Mouse (Mus musculus): ENCODE results near the gene Bicdl2. TPM values are rescaled to one million over a fixed set of nuclear protein-coding genes. Genes with fewer than 3 reads are reported as not detected.

The Bicdl2 gene
- polyA plus RNA-seq (2015; fragmentation: Nextera tagmentation; extraction: Ambion mirVana), result 0.30 TPM in 1 of 2 replicates, not detected in the other

DNA sequence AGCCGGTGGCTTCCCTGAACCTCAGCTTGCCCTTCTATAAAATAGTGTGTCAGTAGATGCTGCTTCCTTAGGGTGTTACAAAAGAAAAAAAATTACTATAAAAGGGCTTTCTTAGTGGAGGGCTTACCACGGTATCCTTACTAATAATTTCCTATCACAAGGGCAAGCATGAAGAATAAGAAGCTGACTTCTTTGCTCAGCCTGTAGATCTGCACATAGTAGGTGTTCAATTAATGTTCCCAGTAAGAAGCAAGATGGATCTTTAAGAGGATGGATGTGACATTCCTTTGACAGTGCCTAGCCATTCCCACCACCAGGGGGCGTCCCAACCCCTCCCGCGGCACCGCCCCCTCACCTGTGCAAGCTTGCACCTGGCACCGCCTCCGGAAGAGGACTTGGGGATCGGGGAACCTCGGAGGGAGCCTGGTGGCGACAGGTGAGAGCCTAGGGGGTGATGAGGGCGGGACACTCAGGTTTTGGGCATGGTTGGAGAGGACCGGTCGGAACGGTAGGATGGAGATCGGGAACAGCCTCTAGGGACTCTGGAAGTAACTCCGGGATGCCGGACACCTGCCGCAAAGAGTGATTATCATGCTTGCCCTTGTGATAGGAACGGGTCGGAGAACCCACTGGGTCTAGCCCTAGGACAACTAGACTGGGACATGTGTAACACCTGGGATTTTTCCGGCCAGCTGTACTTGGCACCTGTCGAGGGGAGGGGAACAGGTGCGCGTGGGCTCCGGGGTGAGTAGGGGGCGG lies at the start of gene Bicdl2:
TSS of gene Bicdl2 (plus strand) at position 390 of the 759 bp plus-strand sequence.

DNA sequence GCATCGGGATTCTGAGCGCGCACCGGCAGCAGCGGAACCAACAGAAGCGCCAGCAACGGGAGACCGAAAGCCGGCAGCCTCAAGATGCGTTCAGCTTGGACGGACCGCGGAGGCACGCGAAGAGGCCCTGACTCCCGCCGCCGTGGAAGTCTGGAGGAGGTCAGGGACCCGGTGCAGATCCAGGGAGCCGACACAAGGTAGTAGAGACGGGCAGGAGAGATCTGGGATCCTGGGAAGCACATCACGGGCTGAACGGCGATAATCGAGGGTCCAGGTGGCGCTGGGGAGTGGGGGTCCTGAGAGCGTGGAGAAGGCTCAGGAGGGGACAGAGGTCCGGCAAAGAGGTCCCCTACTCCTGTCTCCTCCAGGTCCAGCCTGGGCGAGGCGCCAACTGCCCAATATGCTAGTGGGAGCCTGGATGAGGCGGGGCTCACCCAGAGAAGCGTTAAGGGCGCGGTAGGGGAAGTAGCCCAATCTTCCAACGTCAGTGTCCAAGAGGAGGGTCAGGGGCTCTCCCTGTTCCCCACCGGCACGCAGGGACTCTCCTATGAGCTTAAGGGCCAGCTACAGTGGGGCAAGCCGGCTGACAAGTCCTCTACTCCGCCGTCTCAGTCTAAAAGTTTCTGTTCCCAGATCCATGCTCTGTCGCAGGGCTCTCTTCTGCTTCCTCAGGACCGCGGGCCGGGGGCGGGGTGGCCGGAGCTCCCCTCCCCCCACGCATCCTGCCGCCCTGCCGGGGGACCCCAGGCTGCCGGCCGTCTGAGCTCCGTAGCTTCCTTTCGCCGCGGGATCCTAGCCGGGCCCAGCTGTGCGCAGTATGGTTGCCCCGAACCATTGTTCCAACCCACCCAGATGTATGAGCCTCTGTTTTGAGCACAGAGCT lies 15.5 kb upstream of the Bicdl2 start, which contains the start of gene Mmp25:
TSS of gene Mmp25 (minus strand) at position 665 of the 883 bp plus-strand sequence.

DNA sequence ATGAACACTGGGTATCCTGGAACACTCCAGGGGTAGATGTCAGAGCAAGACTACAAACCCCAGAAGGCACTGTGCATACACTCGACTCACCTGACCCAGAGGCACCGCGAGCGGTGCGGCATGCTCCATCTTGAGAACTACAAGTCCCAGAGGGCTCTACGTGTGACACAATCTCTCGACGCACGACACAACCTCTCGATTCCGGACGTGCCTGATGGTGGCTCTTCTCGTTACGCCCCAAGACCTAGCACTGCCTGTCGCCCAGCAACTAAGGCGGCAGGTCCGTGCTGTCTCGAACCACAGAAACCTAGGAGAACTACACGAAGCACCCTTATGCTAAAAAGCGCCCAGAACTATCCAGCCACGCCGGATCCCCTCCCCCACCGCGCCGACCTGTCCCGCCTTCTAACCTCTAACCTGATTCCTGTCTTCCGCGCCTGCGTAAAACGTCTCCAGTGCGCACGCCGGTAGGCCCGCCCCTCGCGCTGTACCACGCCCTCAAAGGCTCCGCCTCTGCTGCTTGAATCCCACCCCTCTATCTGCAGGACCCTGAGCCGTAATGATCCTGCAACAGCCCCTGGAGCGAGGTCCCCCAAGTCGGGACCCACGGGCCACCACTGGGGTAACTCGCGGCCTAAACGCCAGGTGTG lies 13.2 kb downstream of the Bicdl2 start, which contains the start of the genes Hcfc1r1 and Thoc6:
TSS of gene Hcfc1r1 (plus strand) at position 173 of the 650 bp plus-strand sequence.
TSS of gene Thoc6 (minus strand) at position 459 of the 650 bp plus-strand sequence.

DNA sequence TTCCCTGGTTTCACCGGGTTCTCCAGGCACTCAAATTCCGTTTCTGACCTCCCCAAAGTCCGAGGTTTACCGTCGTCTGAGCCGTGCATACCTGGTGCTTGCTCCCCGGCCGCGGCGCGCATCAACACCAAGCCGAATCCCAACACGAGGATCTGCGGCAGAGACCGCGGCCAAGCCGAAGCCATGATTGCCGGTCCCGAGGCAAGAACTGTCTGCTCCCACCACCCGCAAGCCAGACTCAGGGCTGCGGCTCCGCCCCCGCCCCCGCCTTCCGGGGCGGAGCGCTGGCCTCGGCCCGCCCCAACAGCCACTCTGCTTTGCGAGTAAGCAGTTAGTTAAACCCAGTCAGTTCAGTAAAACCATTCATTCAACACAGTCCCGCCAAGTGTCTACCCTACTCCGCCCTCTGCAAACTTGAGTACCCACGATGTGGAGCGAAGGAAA lies 17.0 kb downstream of the Bicdl2 start, which contains the start of gene Tnfrsf12a:
TSS of gene Tnfrsf12a (minus strand) at position 233 of the 444 bp plus-strand sequence.

DNA sequence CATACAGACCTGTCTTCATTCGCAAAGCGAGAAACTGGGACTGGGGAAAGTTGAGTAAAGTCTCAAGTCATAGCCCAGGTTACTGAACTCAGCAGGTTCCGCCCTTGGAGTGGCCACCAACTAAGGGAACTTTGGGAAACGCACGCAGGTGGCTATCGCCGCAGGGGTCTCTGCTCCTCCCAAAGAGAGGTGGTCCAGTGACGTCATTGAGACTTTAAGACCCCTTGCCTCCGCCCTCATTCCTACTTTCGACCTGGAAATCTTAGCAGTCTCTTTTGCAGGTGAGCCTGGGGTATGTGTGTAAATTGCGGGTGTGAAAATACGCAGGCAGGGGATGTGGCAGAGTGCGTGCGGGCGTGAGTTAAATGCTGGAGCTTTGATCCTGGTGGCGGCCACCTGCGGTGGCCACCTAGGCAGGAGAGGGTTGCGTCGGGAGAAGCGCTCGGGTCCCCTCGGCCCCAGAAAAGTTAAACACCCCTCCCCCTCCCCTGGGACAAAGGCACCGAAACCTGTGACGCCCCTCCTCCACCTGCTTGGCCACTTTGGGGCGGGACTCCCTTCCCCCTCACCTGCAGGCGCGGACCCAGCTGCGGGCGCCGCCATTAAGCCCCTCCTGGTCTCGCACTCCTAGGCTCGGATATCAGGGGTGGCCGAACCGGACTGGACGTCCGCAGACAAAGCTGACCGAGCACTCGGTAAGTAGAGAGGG lies 19.0 kb downstream of the Bicdl2 start, which contains the start of gene Cldn6:
TSS of gene Cldn6 (plus strand) at position 123 of the 709 bp plus-strand sequence.

DNA sequence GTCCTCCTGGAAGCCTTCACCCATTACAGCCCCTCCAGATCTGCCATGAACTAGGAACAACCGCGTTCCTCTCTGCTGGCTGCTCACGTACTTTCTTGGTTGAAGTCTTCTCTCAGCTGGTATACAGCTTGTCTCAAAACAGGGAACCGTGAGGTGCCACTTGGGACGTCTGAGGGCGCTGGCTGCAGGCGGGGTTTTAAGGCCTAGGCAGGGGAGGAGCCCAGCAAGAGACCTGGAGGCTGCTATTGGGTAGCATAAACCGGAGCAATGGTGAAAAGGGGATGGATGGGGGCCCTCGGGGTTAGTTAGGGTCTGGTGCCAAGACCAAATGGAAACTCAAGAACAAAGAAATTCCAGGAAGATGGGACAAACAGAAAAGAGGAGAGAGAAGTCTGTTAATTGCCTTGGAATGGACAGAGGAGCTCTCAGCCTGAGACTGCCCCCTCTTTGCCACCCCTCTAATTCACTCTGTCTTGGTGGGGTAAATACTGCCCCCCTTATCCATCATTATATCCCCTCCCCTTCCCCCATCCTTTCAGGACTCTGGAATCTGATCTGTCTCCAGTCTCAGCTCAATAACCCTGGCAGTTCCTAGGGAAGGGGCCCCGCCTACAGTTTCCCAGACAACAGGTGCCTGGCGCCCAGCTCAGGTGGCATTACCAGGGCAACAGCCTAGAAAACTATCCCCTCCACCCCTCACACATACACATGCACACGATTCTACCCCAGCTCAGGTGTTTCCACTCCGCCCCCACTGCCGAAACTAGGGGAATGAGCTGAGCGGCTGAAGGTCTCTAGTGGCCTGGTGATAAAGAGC lies 23.8 kb downstream of the Bicdl2 start, which contains the start of gene Cldn9:
TSS of gene Cldn9 (minus strand) at position 171 of the 817 bp plus-strand sequence.

Other genes with a start within 250 kb of the Bicdl2 start
- gene Vmn2r117, start 180.8 kb upstream of the Bicdl2 start, polyA plus RNA-seq (2015; fragmentation: Nextera tagmentation; extraction: Ambion mirVana), result not detected in 2 replicates
- gene Zfp213, start 96.3 kb upstream of the Bicdl2 start, polyA plus RNA-seq (2015; fragmentation: Nextera tagmentation; extraction: Ambion mirVana), result 13.5 and 13.7 TPM in 2 replicates
- gene Zfp13, start 61.0 kb upstream of the Bicdl2 start, polyA plus RNA-seq (2015; fragmentation: Nextera tagmentation; extraction: Ambion mirVana), result 10.3 and 13.2 TPM in 2 replicates
- gene Zscan10, start 59.6 kb upstream of the Bicdl2 start, polyA plus RNA-seq (2015; fragmentation: Nextera tagmentation; extraction: Ambion mirVana), result not detected in 2 replicates
- 0.25 and 0.30 TPM in 2 replicates for gene Mmp25, start 15.2 kb upstream of the Bicdl2 start, polyA plus RNA-seq (2015; fragmentation: Nextera tagmentation; extraction: Ambion mirVana)
- gene Hcfc1r1, start 13.1 kb downstream of the Bicdl2 start, polyA plus RNA-seq (2015; fragmentation: Nextera tagmentation; extraction: Ambion mirVana), result 122 and 166 TPM in 2 replicates
- 19.0 and 25.0 TPM in 2 replicates for gene Thoc6, start 13.4 kb downstream of the Bicdl2 start, polyA plus RNA-seq (2015; fragmentation: Nextera tagmentation; extraction: Ambion mirVana)
- gene Tnfrsf12a, start 17.0 kb downstream of the Bicdl2 start, polyA plus RNA-seq (2015; fragmentation: Nextera tagmentation; extraction: Ambion mirVana), result 61.5 and 84.3 TPM in 2 replicates
- 0.36 and 3.4 TPM in 2 replicates for gene Cldn6, start 18.7 kb downstream of the Bicdl2 start, polyA plus RNA-seq (2015; fragmentation: Nextera tagmentation; extraction: Ambion mirVana)
- 1.0 and 3.0 TPM in 2 replicates for gene Cldn9, start 23.5 kb downstream of the Bicdl2 start, polyA plus RNA-seq (2015; fragmentation: Nextera tagmentation; extraction: Ambion mirVana)
- gene 1520401A03Rik, start 62.3 kb downstream of the Bicdl2 start, polyA plus RNA-seq (2015; fragmentation: Nextera tagmentation; extraction: Ambion mirVana), result 1.2 and 3.5 TPM in 2 replicates
- 12.8 and 16.6 TPM in 2 replicates for gene Pkmyt1, start 65.8 kb downstream of the Bicdl2 start, polyA plus RNA-seq (2015; fragmentation: Nextera tagmentation; extraction: Ambion mirVana)
- gene Paqr4, start 80.4 kb downstream of the Bicdl2 start, polyA plus RNA-seq (2015; fragmentation: Nextera tagmentation; extraction: Ambion mirVana), result 17.0 and 21.6 TPM in 2 replicates
- gene Kremen2, start 85.3 kb downstream of the Bicdl2 start, polyA plus RNA-seq (2015; fragmentation: Nextera tagmentation; extraction: Ambion mirVana), result 0.19 and 0.54 TPM in 2 replicates
- 51.5 and 54.6 TPM in 2 replicates for gene Flywch1, start 111.1 kb downstream of the Bicdl2 start, polyA plus RNA-seq (2015; fragmentation: Nextera tagmentation; extraction: Ambion mirVana)
- gene Flywch2, start 125.6 kb downstream of the Bicdl2 start, polyA plus RNA-seq (2015; fragmentation: Nextera tagmentation; extraction: Ambion mirVana), result 28.8 and 51.4 TPM in 2 replicates
- 291 and 447 TPM in 2 replicates for gene Srrm2, start 130.0 kb downstream of the Bicdl2 start, polyA plus RNA-seq (2015; fragmentation: Nextera tagmentation; extraction: Ambion mirVana)
- gene Elob, start 168.6 kb downstream of the Bicdl2 start, polyA plus RNA-seq (2015; fragmentation: Nextera tagmentation; extraction: Ambion mirVana), result 1,156 and 1,274 TPM in 2 replicates
- gene Prss33, start 175.6 kb downstream of the Bicdl2 start, polyA plus RNA-seq (2015; fragmentation: Nextera tagmentation; extraction: Ambion mirVana), result not detected in 2 replicates
- not detected in 2 replicates for gene Prss32, start 183.3 kb downstream of the Bicdl2 start, polyA plus RNA-seq (2015; fragmentation: Nextera tagmentation; extraction: Ambion mirVana)
- gene Prss41, start 183.7 kb downstream of the Bicdl2 start, polyA plus RNA-seq (2015; fragmentation: Nextera tagmentation; extraction: Ambion mirVana), result 0.52 and 0.57 TPM in 2 replicates
- gene Prss21, start 207.6 kb downstream of the Bicdl2 start, polyA plus RNA-seq (2015; fragmentation: Nextera tagmentation; extraction: Ambion mirVana), result not detected in 2 replicates
- gene Dcpp1, start 220.4 kb downstream of the Bicdl2 start, polyA plus RNA-seq (2015; fragmentation: Nextera tagmentation; extraction: Ambion mirVana), result not detected in 2 replicates
- gene Dcpp2, start 220.4 kb downstream of the Bicdl2 start, polyA plus RNA-seq (2015; fragmentation: Nextera tagmentation; extraction: Ambion mirVana), result not detected in 2 replicates

All from adrenal gland, postnatal 0 days (tissue).